Mouse (Mus musculus): Measurements from ENCODE around the gene Ush1g.

DNA sequence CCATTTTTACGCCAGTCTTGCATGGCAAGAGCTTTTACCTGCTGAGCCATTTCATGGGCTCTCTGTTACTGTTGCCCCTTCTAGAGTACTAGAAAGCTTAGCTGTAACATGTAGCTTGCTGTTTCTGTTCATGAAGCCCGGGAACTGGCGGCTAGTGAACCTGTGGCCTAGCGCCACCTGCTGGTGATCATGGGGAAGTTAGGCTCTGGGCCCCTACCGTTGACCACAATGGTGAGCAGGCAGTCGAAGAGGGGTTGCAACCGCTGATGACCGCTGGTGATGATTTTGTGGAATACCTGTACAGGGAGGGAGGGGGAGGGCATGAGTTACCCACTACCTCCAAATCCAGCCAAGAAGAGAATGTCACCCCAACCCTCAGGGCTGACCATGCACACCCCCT lies 32.3 kb upstream of the Ush1g start:
- TF ChIP-seq GATA1 (IDR thresholded peaks at IDR 0.05; ENCODE audit: low read length) (no peak), TAL1 (IDR thresholded peaks at IDR 0.05; ENCODE audit: low read length) (no peak)

All from erythroblast, embryonic 14.5 days (primary cell).